Mouse (Mus musculus) bone marrow, adult 2 months (tissue): Measurements from ENCODE around the gene Pik3cb.

Source experiments
- CTCF ChIP-seq: fragments of 200-500 bp; IDR thresholded peaks from 2 replicates; pipeline ENCODE4 v1.5.1; 2011; ENCODE audit warnings: low read length, control low read depth; ENCODE audit not compliant: control insufficient read depth, insufficient read depth
- POLR2A ChIP-seq: fragments of 200-500 bp; IDR thresholded peaks from 2 replicates; pipeline ENCODE4 v1.6.1; 2011; ENCODE audit warnings: low read depth, mild to moderate bottlenecking, control low read depth, low read length, borderline replicate concordance; ENCODE audit not compliant: control insufficient read depth

DNA sequence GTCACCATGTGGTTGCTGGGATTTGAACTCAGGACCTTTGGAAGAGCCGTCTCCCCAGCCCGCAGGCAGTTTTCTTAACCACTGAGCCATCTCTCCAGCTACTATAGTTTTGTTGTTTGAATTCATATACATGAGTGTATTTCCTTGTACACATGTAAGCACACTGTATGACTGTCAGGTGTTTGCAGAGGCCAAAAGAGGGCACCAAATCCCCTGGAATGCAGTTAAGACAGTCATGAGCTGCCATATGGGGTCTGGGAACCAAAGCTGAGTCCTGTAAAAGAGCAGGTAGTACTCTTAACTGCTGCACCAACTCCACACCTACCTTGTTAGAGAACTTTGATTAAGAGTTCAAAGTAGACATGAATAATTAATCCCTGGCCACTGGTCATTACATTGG is 59.8 kb downstream of the Pik3cb start:
- TF ChIP-seq POLR2A (no peak), CTCF (no peak)
